Mouse (Mus musculus): ENCODE results near the gene Fyn. TPM values are rescaled to one million over a fixed set of nuclear protein-coding genes. Genes with fewer than 3 reads are reported as not detected.

Fyn gene
- total RNA-seq, 2 experiments from 2014 or later, result 37.7 to 41.7 TPM

DNA sequence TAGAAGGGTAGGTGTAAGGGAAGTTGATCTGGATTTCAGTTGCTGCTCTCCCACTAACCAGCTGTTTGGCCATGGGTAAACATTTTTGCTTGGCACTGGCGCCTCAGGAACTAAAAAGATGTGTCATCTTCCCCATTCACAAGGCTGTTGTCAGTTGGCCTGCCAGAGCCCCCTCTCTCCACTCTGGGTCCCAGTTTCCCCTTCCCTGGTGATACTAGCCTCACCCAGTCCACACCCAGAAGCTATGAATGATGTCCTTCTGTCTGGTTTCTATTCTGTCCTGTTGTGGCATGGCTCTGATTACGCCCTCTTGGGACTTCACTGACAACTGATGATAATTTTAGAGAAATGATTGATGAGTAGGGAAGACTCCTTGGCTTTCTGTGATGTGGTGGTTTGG, 38.9 kb downstream of the Fyn start:
- DNase-seq, result no peak
- intact Hi-C loops (cut with DNase I), result no loop called here

DNA sequence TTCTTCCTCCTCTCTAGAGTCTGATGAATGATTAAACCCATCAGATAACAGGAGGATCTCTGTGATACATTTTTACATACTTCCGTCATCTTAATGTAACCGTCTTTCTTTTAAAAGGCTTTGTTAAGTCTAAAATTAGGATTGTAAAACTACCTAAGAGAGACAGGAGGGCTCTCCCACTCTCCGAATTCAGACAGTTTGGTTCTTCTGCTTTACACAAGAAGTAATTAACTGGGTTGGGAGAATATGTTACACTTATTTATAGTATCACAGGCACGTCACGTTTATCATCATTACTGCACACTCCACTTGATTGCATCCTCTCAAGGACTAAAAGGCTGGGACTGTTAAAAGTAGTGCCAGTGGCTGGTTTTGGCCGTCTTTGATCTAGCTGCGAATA, 40.9 kb downstream of the Fyn start:
- no peak for DNase-seq
- intact Hi-C loops (cut with DNase I), result loop anchor here (5.0 kb wide), 1 partner anchor 43 kb away; no protein-coding TSS in a partner anchor

DNA sequence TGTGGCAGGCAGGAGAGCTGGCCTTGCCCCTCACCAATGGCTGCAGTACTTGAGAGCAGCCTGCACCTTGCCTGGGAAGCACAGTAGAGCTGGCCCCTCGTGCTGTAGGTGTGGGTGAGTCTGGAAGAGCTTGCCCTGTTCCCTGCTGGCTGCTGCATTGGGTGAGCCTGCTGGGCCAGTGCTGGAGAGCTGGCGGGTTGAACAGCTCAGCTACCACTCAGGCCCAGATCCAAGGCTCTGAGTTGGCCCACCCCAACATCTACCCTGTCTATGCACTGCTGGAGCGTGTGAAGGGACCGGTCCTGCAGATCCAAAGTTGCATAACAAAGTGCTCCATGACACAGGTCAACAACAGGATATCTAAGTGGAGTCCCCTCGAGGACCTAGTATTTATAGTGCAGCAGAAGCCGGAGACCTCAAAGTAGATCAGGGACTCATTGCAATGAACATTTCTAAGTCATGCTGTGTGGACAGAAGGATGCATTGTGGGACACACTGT, 41.5 kb downstream of the Fyn start:
- no peak for DNase-seq
- intact Hi-C loops (cut with DNase I), result loop anchor here (5.0 kb wide), 1 partner anchor 42 kb away; no protein-coding TSS in a partner anchor

DNA sequence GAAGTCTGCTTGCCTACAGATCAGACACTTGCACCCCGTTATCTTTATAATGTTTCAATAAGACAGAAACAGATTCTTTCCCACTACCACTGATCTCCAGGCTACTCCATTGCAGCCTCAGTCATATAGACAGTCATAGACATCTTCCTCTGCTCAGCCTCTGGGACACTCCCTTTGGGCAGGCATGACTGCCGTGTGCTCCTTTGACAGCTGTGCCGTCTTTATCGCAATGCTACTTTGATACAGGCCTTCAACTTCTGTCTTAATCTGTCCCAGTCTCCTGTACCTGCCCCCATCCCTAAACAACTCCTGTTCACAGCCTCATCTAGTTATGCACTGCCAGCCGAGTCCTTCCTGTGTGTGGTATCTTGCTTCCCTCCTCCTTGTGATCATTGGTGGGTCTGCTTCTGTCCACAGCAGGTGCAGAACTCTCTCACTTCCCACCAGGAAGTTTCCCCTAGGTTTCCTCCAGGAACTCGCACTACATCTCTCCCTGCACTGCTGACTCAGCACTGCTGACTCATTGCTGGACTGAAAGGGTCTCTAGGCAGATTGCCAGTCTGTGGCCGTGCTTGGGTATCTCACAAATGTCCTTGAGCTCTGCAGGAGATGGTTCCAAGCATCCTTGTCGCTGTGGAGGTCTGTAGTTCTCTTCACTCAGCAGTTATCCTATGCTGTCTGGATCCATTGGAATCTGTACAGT, 43.4 kb downstream of the Fyn start:
- intact Hi-C loops (cut with DNase I), result loop anchor here (5.0 kb wide), 1 partner anchor 40 kb away; no protein-coding TSS in a partner anchor
- no peak for DNase-seq

DNA sequence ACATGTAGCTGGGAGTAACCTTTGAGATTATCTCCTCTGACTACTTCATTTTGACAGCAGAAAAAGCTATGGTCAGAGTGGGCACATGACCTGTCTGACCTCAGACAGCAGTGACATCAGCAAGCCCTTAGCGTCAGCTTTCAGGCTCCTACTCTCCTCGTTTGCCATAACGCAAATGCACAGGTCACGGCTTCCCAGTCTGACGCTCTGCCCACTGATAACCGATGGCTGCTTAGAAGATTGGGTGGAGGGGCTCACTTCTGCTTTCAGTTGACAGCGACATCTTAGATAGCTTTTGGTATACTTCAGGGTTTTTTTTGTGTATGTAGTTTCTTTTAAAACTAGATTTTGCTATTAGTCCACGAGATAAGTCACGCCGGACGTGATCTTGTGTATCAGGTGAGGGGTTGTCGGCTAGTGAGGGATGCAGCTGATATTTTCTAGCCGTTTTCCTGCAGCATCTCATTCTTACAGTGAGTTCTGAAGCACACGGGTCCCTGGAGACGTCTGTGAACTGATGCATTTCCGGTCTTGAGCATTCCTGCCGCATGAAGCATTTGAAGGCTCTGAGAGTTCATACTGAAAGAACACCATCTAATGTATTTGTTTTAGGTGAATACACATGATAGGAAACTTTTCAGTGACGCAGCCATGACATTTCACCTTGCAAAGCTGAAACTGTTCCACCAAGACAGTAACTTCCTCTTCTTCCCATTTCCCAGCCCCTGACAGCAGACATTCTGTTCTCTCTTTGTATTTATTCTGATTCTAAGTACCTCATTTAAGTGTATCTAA, 44.4 kb downstream of the Fyn start:
- no peak for DNase-seq

DNA sequence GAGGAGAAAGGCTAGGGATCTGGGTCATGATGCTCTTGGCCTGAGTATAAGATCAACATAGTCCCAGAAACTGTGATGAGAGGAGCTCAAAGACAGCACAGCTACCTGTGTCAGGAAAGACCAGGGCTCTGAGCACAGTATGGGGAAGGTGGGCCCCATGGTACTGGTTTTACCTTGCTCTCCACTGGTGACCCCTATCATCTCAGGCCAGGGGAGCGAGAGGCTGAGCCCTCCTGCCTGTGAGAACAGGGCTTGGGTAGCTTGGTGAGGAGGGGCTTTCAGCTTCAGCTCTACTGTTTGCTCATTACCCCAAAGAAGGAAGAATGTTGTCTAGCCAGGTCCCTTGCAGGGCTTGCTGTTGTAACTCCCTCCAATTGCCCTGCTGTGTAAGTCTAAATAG, 45.4 kb downstream of the Fyn start:
- no peak for DNase-seq
- intact Hi-C loops (cut with DNase I), result loop anchor here (5.0 kb wide), 1 partner anchor 38 kb away; no protein-coding TSS in a partner anchor

More for the DNA sequence above, 44.4 kb downstream of the Fyn start:
- intact Hi-C loops (cut with DNase I), result loop anchor here (5.0 kb wide), 1 partner anchor 39 kb away; no protein-coding TSS in a partner anchor

DNA sequence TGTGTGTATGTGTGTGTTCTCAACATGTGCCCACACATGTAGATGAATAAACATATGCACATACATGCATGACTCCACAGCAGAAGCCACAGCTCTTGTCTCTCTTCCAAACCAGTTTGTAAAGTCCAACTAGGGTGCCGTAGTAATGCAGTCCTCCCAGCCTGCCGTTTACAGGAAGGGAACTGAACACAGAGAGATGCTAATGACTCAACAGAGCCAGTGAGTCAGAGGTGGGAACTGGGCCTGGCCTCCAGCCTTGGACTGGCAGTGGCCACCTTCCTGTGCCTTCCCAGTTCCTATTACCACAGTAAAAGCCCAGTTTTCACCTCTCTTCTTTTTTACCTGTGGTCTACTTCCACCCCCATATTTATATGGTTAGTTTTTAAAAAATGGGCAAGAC, 46.9 kb downstream of the Fyn start:
- intact Hi-C loops (cut with DNase I), result loop anchor here (5.0 kb wide), 1 partner anchor 43 kb away; no protein-coding TSS in a partner anchor
- peak in 1 of 2 experiments; percentile 46 for DNase-seq

- DNase-seq, result no peak
- intact Hi-C loops (cut with DNase I), result loop anchor here (5.0 kb wide), 1 partner anchor 45 kb away; no protein-coding TSS in a partner anchor
Measured at GRCm38 (mm10) chr10:39417611-39418010, 49.0 kb downstream of the Fyn start.

GRCm38 (mm10) chr10:39418395-39418794, 49.7 kb downstream of the Fyn start:
- intact Hi-C loops (cut with DNase I), result loop anchor here (5.0 kb wide), 1 partner anchor 46 kb away; no protein-coding TSS in a partner anchor
- DNase-seq, result no peak

- intact Hi-C loops (cut with DNase I), result no loop called here
- DNase-seq, result peak; percentile 40 to 41
Measured at GRCm38 (mm10) chr10:39420842-39421617, 52.4 kb downstream of the Fyn start.

DNA sequence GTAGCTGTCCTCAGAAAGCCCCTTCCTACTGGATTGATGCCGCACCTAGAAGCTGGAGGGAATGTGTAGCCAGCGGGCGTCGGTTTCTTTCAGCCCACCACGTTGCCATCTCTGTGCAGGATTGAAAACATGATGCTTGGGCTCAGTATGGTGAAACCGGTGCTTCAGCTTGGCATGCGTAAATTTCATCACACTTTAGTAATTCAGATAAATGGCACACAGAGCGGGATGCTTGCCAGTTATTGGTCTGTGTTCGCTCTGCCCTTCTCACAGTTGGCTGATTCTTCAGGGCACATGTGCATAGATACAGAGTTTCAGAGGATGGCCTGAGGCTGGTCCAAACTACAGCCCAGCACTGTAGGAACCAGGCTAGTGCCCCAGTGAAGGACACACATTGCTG, 53.1 kb downstream of the Fyn start:
- no peak for DNase-seq
- intact Hi-C loops (cut with DNase I), result no loop called here

DNA sequence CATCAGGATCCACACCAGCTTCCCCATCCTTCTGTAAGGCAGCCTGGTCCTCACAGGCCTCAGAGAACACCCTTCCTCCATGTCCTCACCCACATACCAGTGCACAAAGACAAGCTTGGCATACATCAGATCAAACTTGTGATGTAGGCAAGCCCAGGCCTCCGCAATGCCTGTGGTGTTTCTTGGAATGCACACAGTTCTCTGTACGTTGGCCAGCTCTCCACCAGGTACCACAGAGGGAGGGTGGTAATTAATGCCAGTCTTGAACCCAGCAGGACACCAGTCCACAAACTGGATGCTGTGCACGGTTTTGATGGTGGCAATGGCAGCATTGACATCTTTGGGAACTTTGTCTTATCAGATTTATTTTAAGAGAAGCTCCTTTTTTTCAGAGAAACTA, 56.0 kb downstream of the Fyn start:
- DNase-seq, result no peak
- intact Hi-C loops (cut with DNase I), result no loop called here

DNA sequence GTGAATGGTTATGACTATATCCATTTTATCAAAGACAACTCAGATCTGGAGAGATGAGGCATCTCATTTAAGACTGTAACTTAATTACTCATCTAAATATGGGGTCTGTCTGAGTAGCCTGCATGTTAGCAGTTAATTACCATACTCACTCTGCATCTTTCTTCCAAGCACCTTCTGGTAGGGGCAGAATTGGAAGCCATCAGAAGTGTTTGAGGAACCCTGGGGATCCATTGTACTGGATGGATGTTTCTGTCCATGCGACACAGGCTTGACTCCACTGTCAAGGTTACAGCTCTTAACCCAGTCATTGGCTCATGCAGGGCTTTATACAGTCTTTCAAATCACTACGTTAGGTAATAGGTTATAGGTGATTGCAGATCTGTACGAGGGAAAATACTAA, 57.4 kb downstream of the Fyn start:
- DNase-seq, result no peak
- intact Hi-C loops (cut with DNase I), result no loop called here

- no peak for DNase-seq
- intact Hi-C loops (cut with DNase I), result no loop called here
Measured at GRCm38 (mm10) chr10:39426833-39427490, 58.3 kb downstream of the Fyn start.

GRCm38 (mm10) chr10:39429661-39430060, 61.0 kb downstream of the Fyn start:
- no peak for DNase-seq
- intact Hi-C loops (cut with DNase I), result no loop called here

DNA sequence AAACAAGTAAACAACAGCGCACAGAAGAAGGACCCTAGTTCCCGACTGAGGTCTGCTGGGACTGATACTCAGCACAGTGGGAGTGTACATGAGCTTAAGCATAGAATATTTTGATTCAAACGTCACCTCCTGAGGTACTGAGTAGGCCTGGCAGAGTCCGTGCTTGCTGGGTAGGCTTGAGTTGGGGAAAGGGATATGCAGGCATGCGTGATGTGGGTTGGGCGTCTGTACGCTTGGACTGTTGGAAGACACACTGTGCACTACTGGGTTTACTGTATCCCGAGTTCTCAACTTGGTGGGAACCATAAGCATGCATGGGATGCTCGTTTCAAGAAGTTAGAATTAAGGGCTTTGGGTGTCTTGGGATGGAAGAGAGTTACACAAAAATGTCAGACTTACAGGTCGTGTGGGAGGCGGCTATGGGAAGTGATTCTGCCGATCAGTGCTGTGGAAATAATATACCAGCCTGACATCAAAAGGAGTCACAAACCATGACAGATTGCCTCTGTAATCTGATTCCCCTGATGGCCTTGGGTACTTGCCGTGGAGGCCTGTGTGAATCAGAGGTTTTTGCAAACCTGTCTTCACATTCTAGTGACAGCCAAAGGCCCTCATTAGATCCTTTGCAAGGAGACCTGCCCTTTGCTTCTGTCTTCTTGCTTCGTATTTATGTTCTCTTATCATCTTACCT, 61.6 kb downstream of the Fyn start:
- intact Hi-C loops (cut with DNase I), result no loop called here
- DNase-seq, result no peak

DNA sequence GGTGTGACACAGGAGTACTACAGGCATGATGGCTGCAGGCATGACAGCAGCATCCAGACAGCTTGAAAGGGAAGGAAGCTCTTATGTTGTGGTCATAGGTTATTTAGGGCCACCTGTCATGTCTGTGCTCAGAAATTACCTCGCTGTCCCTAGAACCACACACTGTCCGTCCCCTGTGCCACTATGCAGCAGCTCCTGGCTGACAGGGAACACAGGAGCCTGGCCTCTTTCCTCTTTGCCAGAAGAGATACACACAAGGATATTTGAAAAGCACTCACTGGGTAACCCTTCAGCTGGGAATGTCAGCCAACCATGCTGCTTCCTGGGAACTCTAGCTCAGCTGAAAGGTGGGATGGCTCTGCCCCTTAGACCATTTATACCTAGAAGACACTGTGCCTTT, 62.6 kb downstream of the Fyn start:
- intact Hi-C loops (cut with DNase I), result no loop called here
- DNase-seq, result no peak

- intact Hi-C loops (cut with DNase I), result no loop called here
- DNase-seq, result no peak
Measured at GRCm38 (mm10) chr10:39432648-39433568, 64.3 kb downstream of the Fyn start.

Measured in heart, postnatal 14 days (tissue).